Mouse (Mus musculus): Measurements from ENCODE around the gene Micu2. TPM values are rescaled to one million over a fixed set of nuclear protein-coding genes. Genes with fewer than 3 reads are reported as not detected.

Micu2 gene
- polyA plus RNA-seq, 1 experiment from 2014 or later: 82.8 TPM

Other genes with a start within 250 kb of the Micu2 start
- 21.2 and 21.7 TPM in 2 replicates for gene Lats2, start 240.9 kb downstream of the Micu2 start, polyA plus RNA-seq (2015; fragmentation: Nextera tagmentation; extraction: Ambion mirVana)
- 15.7 and 17.3 TPM in 2 replicates for gene Sap18, start 201.1 kb downstream of the Micu2 start, polyA plus RNA-seq (2015; fragmentation: Nextera tagmentation; extraction: Ambion mirVana)
- gene Ska3, start 173.1 kb downstream of the Micu2 start, polyA plus RNA-seq (2015; fragmentation: Nextera tagmentation; extraction: Ambion mirVana): 26.9 and 27.0 TPM in 2 replicates
- 123 and 135 TPM in 2 replicates for gene Mrpl57, start 173.0 kb downstream of the Micu2 start, polyA plus RNA-seq (2015; fragmentation: Nextera tagmentation; extraction: Ambion mirVana)
- 41.1 and 42.4 TPM in 2 replicates for gene Zdhhc20, start 109.0 kb downstream of the Micu2 start, polyA plus RNA-seq (2015; fragmentation: Nextera tagmentation; extraction: Ambion mirVana)
- 7.6 and 9.2 TPM in 2 replicates for gene Fgf9, start 71.3 kb upstream of the Micu2 start, polyA plus RNA-seq (2015; fragmentation: Nextera tagmentation; extraction: Ambion mirVana)

All from heart, embryonic 13.5 days (tissue).